Mouse (Mus musculus) T-cell, adult 66 days (primary cell): Measurements from ENCODE around the gene Olfr729. TPM values are rescaled to one million over a fixed set of nuclear protein-coding genes. Genes with fewer than 3 reads are reported as not detected.

Source experiments
- total RNA-seq, 2 experiments: library from RNA; stranded (reverse); gene quantifications; 3 replicates in 1 of 2; 4 replicates in 1 of 2; pipeline ENCODE4 v1.2.4; 2023

The Olfr729 gene
- not detected for total RNA-seq

GRCm38 (mm10) chr14:50152810-50153209 lies at the start of gene Olfr729:
Gene Olfr729, minus strand, starts transcription at chr14:50152910.

GRCm38 (mm10) chr14:50188098-50188497 lies 35.4 kb upstream of the Olfr729 start, which contains the start of gene Olfr730:
Gene Olfr730, minus strand, starts transcription at chr14:50188198.

GRCm38 (mm10) chr14:50142580-50142979 lies 10.1 kb downstream of the Olfr729 start, which contains the start of gene Olfr728:
Gene Olfr728, minus strand, starts transcription at chr14:50142680.

GRCm38 (mm10) chr14:50122886-50123285 lies 29.8 kb downstream of the Olfr729 start, which contains the start of gene Olfr727:
Gene Olfr727, plus strand, starts transcription at chr14:50123186.

Other genes with a start within 250 kb of the Olfr729 start
- not detected for gene Olfr723, start 221.1 kb downstream of the Olfr729 start, total RNA-seq
- gene Olfr724, start 189.6 kb downstream of the Olfr729 start, total RNA-seq = not detected
- gene Olfr725, start 112.5 kb downstream of the Olfr729 start, total RNA-seq = not detected
- not detected for gene Olfr726, start 62.0 kb downstream of the Olfr729 start, total RNA-seq
- not detected for gene Olfr727, start 29.7 kb downstream of the Olfr729 start, total RNA-seq
- not detected for gene Olfr728, start 10.2 kb downstream of the Olfr729 start, total RNA-seq
- gene Olfr730, start 35.3 kb upstream of the Olfr729 start, total RNA-seq = not detected
- gene Olfr731, start 89.0 kb upstream of the Olfr729 start, total RNA-seq = not detected
- not detected for gene Olfr732, start 131.3 kb upstream of the Olfr729 start, total RNA-seq
- not detected for gene Olfr733, start 148.6 kb upstream of the Olfr729 start, total RNA-seq
- not detected for gene Olfr734, start 173.9 kb upstream of the Olfr729 start, total RNA-seq
- not detected for gene Olfr735, start 196.0 kb upstream of the Olfr729 start, total RNA-seq
- under 1 TPM in 1 of 2 experiments, not detected in 1; 0.18 TPM for gene Tlr11, start 205.0 kb upstream of the Olfr729 start, total RNA-seq
- not detected for gene Olfr736, start 228.3 kb upstream of the Olfr729 start, total RNA-seq